Mouse (Mus musculus): ENCODE data around the gene Fut11. TPM values are rescaled to one million over a fixed set of nuclear protein-coding genes. Genes with fewer than 3 reads are reported as not detected.
"Not testable (repeated sequence)": the region's sequence is repeated elsewhere in the genome, so short reads cannot be mapped to it uniquely, and the experiment has no call there.

Fut11 gene
- total and polyA plus RNA-seq, 3 experiments: 5.3 to 5.9 (median 5.3) TPM

GRCm38 (mm10) chr14:20700362-20700761, 5.6 kb downstream of the Fut11 start:
- 59% methylated on average over 3 of the region's 3 CpGs for WGBS
- H3K9ac ChIP-seq (ENCODE audit: low read depth, low read length): no peak overlapping the region
- H3K27me3 ChIP-seq (ENCODE audit: control insufficient read depth, insufficient read depth, low read length): no peaks in the 10 kb centered on the region
- DNase-seq: no peak
- peak overlapping the region; percentile 6; the same call in 1 of the 2 replicates for H3K27ac ChIP-seq
- no peak for TF ChIP-seq POLR2A (IDR thresholded peaks at IDR 0.05; ENCODE audit: insufficient read depth, low read depth, low read length)
- no peak for TF ChIP-seq EP300 (IDR thresholded peaks at IDR 0.05; ENCODE audit: insufficient read depth, low read depth, low read length)
- TF ChIP-seq CTCF (IDR thresholded peaks at IDR 0.05): no peak
- H3K79me2 ChIP-seq (replicated peaks; ENCODE audit: control insufficient read depth, insufficient read depth, low read length): 0 out of 2 replicates have a peak, but pooled peaks cover 1% of the 10 kb centered on the region
- peaks cover 31% of the 10 kb centered on the region for H3K36me3 ChIP-seq (ENCODE audit: control insufficient read depth, insufficient read depth, low read length)
- H3K4me1 ChIP-seq (ENCODE audit: control insufficient read depth, insufficient read depth, low read length): peaks cover 17% of the 10 kb centered on the region
- intact Hi-C loops (cut with DNase I): no loop called here
- H3K4me3 ChIP-seq: no peak overlapping the region

- Histone ChIP-seq H3K4me3 (peak overlapping the region; percentile 93), H3K9ac (ENCODE audit: low read depth, low read length) (no peak overlapping the region; the same call in 1 of the 2 replicates), H3K27me3 (ENCODE audit: control insufficient read depth, insufficient read depth, low read length) (no peaks in the 10 kb centered on the region), H3K4me1 (ENCODE audit: control insufficient read depth, insufficient read depth, low read length) (peaks cover 13% of the 10 kb centered on the region), H3K79me2 (replicated peaks; ENCODE audit: control insufficient read depth, insufficient read depth, low read length) (0 out of 2 replicates have a peak, but pooled peaks cover 1% of the 10 kb centered on the region), H3K36me3 (ENCODE audit: control insufficient read depth, insufficient read depth, low read length) (peaks cover 31% of the 10 kb centered on the region), H3K27ac (peak overlapping the region; percentile 95)
- intact Hi-C loops (cut with DNase I): no loop called here
- TF ChIP-seq EP300 (IDR thresholded peaks at IDR 0.05; ENCODE audit: insufficient read depth, low read depth, low read length) (no peak), POLR2A (IDR thresholded peaks at IDR 0.05; ENCODE audit: insufficient read depth, low read depth, low read length) (no peak), CTCF (IDR thresholded peaks at IDR 0.05) (no peak)
- 60% methylated on average over 8 of the region's 8 CpGs for WGBS
- no peak for DNase-seq
Observed at GRCm38 (mm10) chr14:20701554-20701953, 6.8 kb downstream of the Fut11 start.

- Histone ChIP-seq H3K4me1 (ENCODE audit: control insufficient read depth, insufficient read depth, low read length) (peaks cover 7% of the 10 kb centered on the region), H3K27ac (peak overlapping the region; percentile 95), H3K36me3 (ENCODE audit: control insufficient read depth, insufficient read depth, low read length) (peaks cover 28% of the 10 kb centered on the region), H3K4me3 (peak overlapping the region; percentile 93), H3K27me3 (ENCODE audit: control insufficient read depth, insufficient read depth, low read length) (no peaks in the 10 kb centered on the region), H3K9ac (ENCODE audit: low read depth, low read length) (peak overlapping the region; percentile 97), H3K79me2 (replicated peaks; ENCODE audit: control insufficient read depth, insufficient read depth, low read length) (0 out of 2 replicates have a peak, but pooled peaks cover 1% of the 10 kb centered on the region)
- no peak for DNase-seq
- 5% methylated on average over 15 of the region's 15 CpGs for WGBS
- no peak for TF ChIP-seq POLR2A (IDR thresholded peaks at IDR 0.05; ENCODE audit: insufficient read depth, low read depth, low read length)
- no peak for TF ChIP-seq EP300 (IDR thresholded peaks at IDR 0.05; ENCODE audit: insufficient read depth, low read depth, low read length)
- no peak for TF ChIP-seq CTCF (IDR thresholded peaks at IDR 0.05)
- intact Hi-C loops (cut with DNase I): loop anchor here (2.0 kb wide), 1 partner anchor 27 kb away; the partner anchor contains the start of gene Sec24c
Observed at GRCm38 (mm10) chr14:20702096-20702740, 7.5 kb downstream of the Fut11 start.

- intact Hi-C loops (cut with DNase I): loop anchor here (2.0 kb wide), 1 partner anchor 28 kb away; the partner anchor contains the start of gene Sec24c
- no peaks in the 10 kb centered on the region for H3K27me3 ChIP-seq (ENCODE audit: control insufficient read depth, insufficient read depth, low read length)
- DNase-seq: peak; percentile 92 to 96
- peak within 1 kb of the TSS; percentile 97 for H3K9ac ChIP-seq (ENCODE audit: low read depth, low read length)
- H3K4me1 ChIP-seq (ENCODE audit: control insufficient read depth, insufficient read depth, low read length): peaks cover 5% of the 10 kb centered on the region
- H3K4me3 ChIP-seq: peak within 1 kb of the TSS; percentile 93
- WGBS: under 1% methylated on average over 61 of the region's 61 CpGs
- peak within 1 kb of the TSS; percentile 95 for H3K27ac ChIP-seq
- peaks cover 26% of the 10 kb centered on the region for H3K36me3 ChIP-seq (ENCODE audit: control insufficient read depth, insufficient read depth, low read length)
- H3K79me2 ChIP-seq (replicated peaks; ENCODE audit: control insufficient read depth, insufficient read depth, low read length): peaks cover 2% of the 10 kb centered on the region
- TF ChIP-seq POLR2A (IDR thresholded peaks at IDR 0.05; ENCODE audit: insufficient read depth, low read depth, low read length): peak; percentile 86
- TF ChIP-seq EP300 (IDR thresholded peaks at IDR 0.05; ENCODE audit: insufficient read depth, low read depth, low read length): no peak
Observed at GRCm38 (mm10) chr14:20702741-20703381, 8.1 kb downstream of the Fut11 start, which contains the start of gene Chchd1. TSS of gene Chchd1 (plus strand) at chr14:20703006.

GRCm38 (mm10) chr14:20703461-20703860, 8.7 kb downstream of the Fut11 start:
- Histone ChIP-seq H3K27ac (peak overlapping the region; percentile 95; the same call in 1 of the 2 replicates), H3K4me3 (peak overlapping the region; percentile 93), H3K36me3 (ENCODE audit: control insufficient read depth, insufficient read depth, low read length) (peaks cover 22% of the 10 kb centered on the region), H3K9ac (ENCODE audit: low read depth, low read length) (peak overlapping the region; percentile 97)
- DNase-seq; H3K79me2 ChIP-seq (replicated peaks; ENCODE audit: control insufficient read depth, insufficient read depth, low read length); H3K4me1 ChIP-seq (ENCODE audit: control insufficient read depth, insufficient read depth, low read length); H3K27me3 ChIP-seq (ENCODE audit: control insufficient read depth, insufficient read depth, low read length): not testable (repeated sequence)
- intact Hi-C loops (cut with DNase I): loop anchor here (2.0 kb wide), 1 partner anchor 29 kb away; the partner anchor contains the start of gene Sec24c
- WGBS: 8% methylated on average over 8 of the region's 8 CpGs

Data from heart, adult 2 months (tissue).